Mouse (Mus musculus) midbrain, embryonic 16.5 days (tissue): ENCODE measurements around the gene Mfsd4a. TPM values are rescaled to one million over a fixed set of nuclear protein-coding genes. Genes with fewer than 3 reads are reported as not detected.

ENCODE experiments used
- ATAC-seq: fragments of 200-750 bp; cut with Nextera tagmentation; 2 replicates; pipeline ENCODE4 v1.8.0; 2017; ENCODE audit warnings: moderate TSS enrichment
- H3K27ac ChIP-seq: fragments of 300-500 bp; sonication (generic); 2 replicates; pipeline ENCODE4 v1.5.1; 2014; ENCODE audit warnings: mild to moderate bottlenecking, low read length, mixed read lengths
- H3K27me3 ChIP-seq: fragments of 300-500 bp; sonication (generic); 2 replicates; pipeline ENCODE4 v1.6.1; 2014; ENCODE audit warnings: low read depth, low read length, mixed read lengths; ENCODE audit not compliant: control insufficient read depth, insufficient read depth
- H3K36me3 ChIP-seq: fragments of 300-500 bp; sonication (generic); 2 replicates; pipeline ENCODE4 v1.6.1; 2014; ENCODE audit warnings: mild to moderate bottlenecking, low read length, moderate library complexity, mixed read lengths; ENCODE audit not compliant: control insufficient read depth, insufficient read depth
- H3K4me1 ChIP-seq: fragments of 300-500 bp; sonication (generic); 2 replicates; pipeline ENCODE4 v1.6.1; 2014; ENCODE audit warnings: mild to moderate bottlenecking, low read length, mixed read lengths; ENCODE audit not compliant: control insufficient read depth, insufficient read depth
- H3K4me2 ChIP-seq: fragments of 300-500 bp; sonication (generic); 2 replicates; pipeline ENCODE4 v1.6.1; 2014; ENCODE audit warnings: mild to moderate bottlenecking, low read length, mixed read lengths
- H3K4me3 ChIP-seq: fragments of 300-500 bp; sonication (generic); 2 replicates; pipeline ENCODE4 v1.5.1; 2014; ENCODE audit warnings: low read depth, mild to moderate bottlenecking, low read length, moderate library complexity, mixed read lengths
- H3K9ac ChIP-seq: fragments of 300-500 bp; sonication (generic); 2 replicates; pipeline ENCODE4 v1.6.1; 2014; ENCODE audit warnings: low read depth, low read length, mixed read lengths
- H3K9me3 ChIP-seq: fragments of 300-500 bp; sonication (generic); replicated peaks from 2 replicates; pipeline ENCODE4 v1.6.1; 2014; ENCODE audit warnings: mild to moderate bottlenecking, low read length, mixed read lengths; ENCODE audit not compliant: control insufficient read depth, poor library complexity, severe bottlenecking
- WGBS: fragments of 180-500 bp; shearing (Covaris S2); extraction: QIAGEN DNeasy Blood & Tissue Kit; methylation state at CpG from one replicate; pipeline ENCODE4 v1.1.7; 2014; 5-methylcytosine and 5-hydroxymethylcytosine counted together
- polyA plus RNA-seq: library from polyadenylated mRNA; unstranded; fragments of >200 nt; fragmentation: Nextera tagmentation; extraction: Ambion mirVana; gene quantifications from 2 replicates; pipeline ENCODE4 v1.2.1, GENCODE M21; 2015

The Mfsd4a gene
- polyA plus RNA-seq, 1 experiment from 2014 or later = 7.7 TPM

DNA sequence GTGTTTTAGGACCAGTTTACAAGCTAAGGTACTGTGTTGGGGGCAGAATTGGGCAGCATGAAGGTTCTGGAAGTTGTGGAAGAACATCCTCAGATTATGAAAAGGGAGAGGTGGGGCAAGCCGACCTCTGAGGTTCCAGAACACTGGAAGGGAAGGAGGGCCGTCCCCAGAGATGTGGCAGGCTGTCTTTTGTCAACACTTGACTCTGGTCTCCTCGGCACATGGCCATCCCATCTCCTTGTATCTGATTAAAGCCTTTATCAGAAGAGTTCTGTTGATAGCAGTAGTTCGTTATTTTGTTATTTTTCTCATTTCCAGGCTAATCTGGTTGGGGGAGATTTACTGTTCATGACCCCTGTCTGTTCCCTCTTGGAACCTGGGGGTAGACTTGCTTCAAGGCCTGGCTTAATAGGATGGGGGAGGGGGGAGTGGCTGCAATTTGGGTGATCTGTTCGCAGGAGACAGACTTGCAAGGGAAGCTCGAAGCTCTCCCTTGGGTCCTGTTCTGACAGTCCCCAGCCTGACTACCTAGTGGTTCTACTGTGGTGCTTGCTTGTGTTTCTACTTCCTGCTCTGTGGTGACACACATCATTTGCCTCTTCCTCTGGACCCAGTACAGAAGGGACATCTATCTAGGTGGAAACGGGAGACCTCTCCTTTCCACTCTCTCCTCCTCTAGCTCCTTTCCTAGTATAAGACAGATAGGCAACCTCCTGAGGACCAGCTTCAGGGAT, 7.7 kb downstream of the Mfsd4a start:
- Histone ChIP-seq H3K4me1 (no peaks in the 10 kb centered on the region), H3K9ac (no peak overlapping the region), H3K27ac (no peak overlapping the region), H3K36me3 (no peaks in the 10 kb centered on the region), H3K9me3 (no peaks in the 10 kb centered on the region), H3K4me3 (no peak overlapping the region), H3K4me2 (no peak overlapping the region), H3K27me3 (no peaks in the 10 kb centered on the region)
- no peak for ATAC-seq
- 66% methylated on average over 7 of the region's 7 CpGs for WGBS

DNA sequence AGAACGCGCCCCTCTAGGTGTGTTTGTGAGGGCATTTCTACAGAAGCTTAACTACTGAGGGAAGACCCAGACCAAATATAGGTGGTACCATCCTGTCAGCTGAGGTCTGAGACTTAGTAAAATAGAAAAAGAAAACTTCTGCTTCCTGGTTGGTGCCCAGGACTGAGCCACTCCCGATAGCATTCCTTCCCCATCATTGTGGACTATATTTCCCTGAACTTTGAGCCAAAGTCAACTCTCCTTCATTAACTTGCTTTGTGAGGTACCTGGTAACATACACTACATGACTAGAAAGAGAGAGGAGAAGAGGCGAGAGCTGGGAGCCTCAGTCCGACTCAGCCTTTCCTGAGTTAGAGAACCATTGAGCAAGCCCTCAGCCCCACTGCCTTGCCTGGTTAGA, 9.3 kb downstream of the Mfsd4a start:
- Histone ChIP-seq H3K9me3 (no peaks in the 10 kb centered on the region), H3K4me2 (no peak overlapping the region), H3K36me3 (no peaks in the 10 kb centered on the region), H3K4me1 (no peaks in the 10 kb centered on the region), H3K27me3 (no peaks in the 10 kb centered on the region), H3K27ac (no peak overlapping the region), H3K9ac (no peak overlapping the region), H3K4me3 (no peak overlapping the region)
- no peak for ATAC-seq
- WGBS = 90% methylated on average over 5 of the region's 5 CpGs

- H3K4me3 ChIP-seq = no peak overlapping the region
- no peak overlapping the region for H3K9ac ChIP-seq
- no peak for ATAC-seq
- H3K4me1 ChIP-seq = no peaks in the 10 kb centered on the region
- no peaks in the 10 kb centered on the region for H3K9me3 ChIP-seq
- no peak overlapping the region for H3K4me2 ChIP-seq
- no peaks in the 10 kb centered on the region for H3K36me3 ChIP-seq
- 88% methylated on average over 7 of the region's 7 CpGs for WGBS
- H3K27me3 ChIP-seq = no peaks in the 10 kb centered on the region
- no peak overlapping the region for H3K27ac ChIP-seq
Observed at GRCm38 (mm10) chr1:132055054-132055664, 12.7 kb downstream of the Mfsd4a start.

- no peaks in the 10 kb centered on the region for H3K9me3 ChIP-seq
- H3K27ac ChIP-seq = no peak overlapping the region
- 96% methylated on average over 3 of the region's 3 CpGs for WGBS
- no peak overlapping the region for H3K9ac ChIP-seq
- H3K4me1 ChIP-seq = no peaks in the 10 kb centered on the region
- no peaks in the 10 kb centered on the region for H3K27me3 ChIP-seq
- no peak for ATAC-seq
- no peak overlapping the region for H3K4me2 ChIP-seq
- no peaks in the 10 kb centered on the region for H3K36me3 ChIP-seq
- H3K4me3 ChIP-seq = no peak overlapping the region
Observed at GRCm38 (mm10) chr1:132054387-132054786, 13.5 kb downstream of the Mfsd4a start.

DNA sequence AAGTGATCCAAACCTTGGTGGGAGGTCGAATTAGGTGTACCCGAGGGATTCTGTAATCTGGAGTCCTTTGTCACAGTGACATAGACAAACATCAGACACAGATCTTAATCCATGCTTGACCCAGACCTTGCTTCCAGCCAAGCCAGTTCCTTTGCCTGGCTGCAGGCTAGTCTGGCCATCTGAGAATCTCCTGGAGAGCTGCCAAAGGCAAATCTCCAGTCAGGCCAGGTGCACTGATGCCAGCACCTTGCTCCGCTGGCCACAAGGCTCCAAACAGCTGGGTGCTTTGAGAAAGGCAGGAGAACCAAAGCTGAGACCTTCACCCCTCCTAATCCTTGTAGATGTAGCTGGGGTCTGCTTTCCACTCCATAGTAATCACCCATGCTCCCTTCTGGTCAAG, 16.1 kb downstream of the Mfsd4a start:
- ATAC-seq = no peak
- H3K4me2 ChIP-seq = no peak overlapping the region
- 82% methylated on average over 3 of the region's 3 CpGs for whole genome bisulfite sequencing
- H3K27ac ChIP-seq = no peak overlapping the region
- no peak overlapping the region for H3K4me3 ChIP-seq
- no peaks in the 10 kb centered on the region for H3K36me3 ChIP-seq
- H3K9ac ChIP-seq = no peak overlapping the region
- no peaks in the 10 kb centered on the region for H3K9me3 ChIP-seq
- no peaks in the 10 kb centered on the region for H3K27me3 ChIP-seq
- H3K4me1 ChIP-seq = no peaks in the 10 kb centered on the region

DNA sequence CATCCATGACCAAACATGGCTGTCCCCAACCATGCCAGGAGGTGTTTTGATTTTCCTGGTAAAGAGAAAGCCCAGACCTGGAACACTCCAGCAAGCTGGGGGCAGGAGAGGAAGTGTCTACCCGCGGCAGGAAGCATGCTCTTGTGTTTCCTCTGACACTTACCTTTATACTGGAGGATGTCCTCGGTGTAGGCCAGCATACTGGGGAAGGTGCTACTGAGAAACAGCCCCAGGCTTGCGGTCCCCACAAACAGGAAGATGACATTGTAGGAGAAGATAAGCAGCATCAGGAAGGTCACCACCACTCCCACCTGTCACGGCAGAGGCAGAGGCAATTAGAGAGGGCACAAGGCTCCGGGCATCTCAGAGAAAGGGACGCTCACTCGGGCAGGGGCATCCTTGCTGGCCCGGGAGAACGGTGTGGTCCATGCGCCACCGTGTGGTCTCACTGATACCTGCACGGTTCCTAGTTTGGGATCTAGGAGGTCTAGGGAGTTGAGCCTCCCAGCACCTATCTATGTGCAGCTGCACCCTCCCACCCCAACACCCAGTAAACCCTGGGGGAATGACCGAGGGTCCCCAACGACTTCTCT, 21.6 kb downstream of the Mfsd4a start:
- H3K4me3 ChIP-seq = no peak overlapping the region
- no peaks in the 10 kb centered on the region for H3K9me3 ChIP-seq
- H3K4me1 ChIP-seq = peaks cover 3% of the 10 kb centered on the region; the same call in 1 of the 2 replicates
- H3K36me3 ChIP-seq = no peaks in the 10 kb centered on the region
- H3K9ac ChIP-seq = peak overlapping the region; percentile 30; the same call in 1 of the 2 replicates
- peak; percentile 76 for ATAC-seq
- H3K4me2 ChIP-seq = no peak overlapping the region; the same call in 1 of the 2 replicates
- no peak overlapping the region for H3K27ac ChIP-seq
- 24% methylated on average over 15 of the region's 15 CpGs for WGBS
- H3K27me3 ChIP-seq = no peaks in the 10 kb centered on the region

GRCm38 (mm10) chr1:132043759-132044158, 24.1 kb downstream of the Mfsd4a start:
- ATAC-seq = no peak
- H3K9me3 ChIP-seq = no peaks in the 10 kb centered on the region
- H3K4me1 ChIP-seq = peaks cover 3% of the 10 kb centered on the region; the same call in 1 of the 2 replicates
- H3K27me3 ChIP-seq = no peaks in the 10 kb centered on the region
- H3K4me2 ChIP-seq = no peak overlapping the region
- no peaks in the 10 kb centered on the region for H3K36me3 ChIP-seq
- WGBS = 70% methylated on average over 4 of the region's 4 CpGs
- H3K9ac ChIP-seq = no peak overlapping the region
- no peak overlapping the region for H3K27ac ChIP-seq
- H3K4me3 ChIP-seq = no peak overlapping the region

DNA sequence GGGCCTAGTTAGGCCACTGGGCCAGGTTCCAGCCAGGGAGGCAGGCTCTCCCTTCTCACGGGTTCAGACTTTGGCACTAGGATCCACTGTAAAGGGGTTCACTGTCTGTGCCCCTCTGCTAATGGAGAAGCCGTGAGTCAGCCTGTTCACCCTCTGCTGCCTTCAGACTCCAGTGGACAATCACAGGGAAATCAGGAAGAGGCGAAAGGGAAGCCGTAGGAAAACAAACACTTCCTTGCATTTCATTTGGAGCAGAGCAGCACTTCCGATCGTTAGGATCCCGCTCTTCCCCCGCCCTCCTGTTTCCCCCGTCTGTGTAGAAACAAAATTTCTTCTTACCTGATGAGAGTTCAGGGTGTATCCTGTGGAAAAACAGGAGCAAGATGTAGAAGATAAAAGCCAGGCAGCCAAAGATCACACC, 27.7 kb downstream of the Mfsd4a start:
- no peak overlapping the region for H3K4me2 ChIP-seq
- no peak overlapping the region; the same call in 1 of the 2 replicates for H3K27ac ChIP-seq
- no peak overlapping the region for H3K9ac ChIP-seq
- no peaks in the 10 kb centered on the region for H3K4me1 ChIP-seq
- no peaks in the 10 kb centered on the region for H3K9me3 ChIP-seq
- ATAC-seq = no peak
- 68% methylated on average over 9 of the region's 9 CpGs for WGBS
- no peaks in the 10 kb centered on the region for H3K36me3 ChIP-seq
- no peak overlapping the region for H3K4me3 ChIP-seq
- no peaks in the 10 kb centered on the region for H3K27me3 ChIP-seq

GRCm38 (mm10) chr1:132038753-132039152, 29.1 kb downstream of the Mfsd4a start:
- Histone ChIP-seq H3K27me3 (no peaks in the 10 kb centered on the region), H3K9me3 (no peaks in the 10 kb centered on the region), H3K4me3 (no peak overlapping the region), H3K9ac (no peak overlapping the region), H3K4me2 (no peak overlapping the region), H3K27ac (no peak overlapping the region), H3K4me1 (no peaks in the 10 kb centered on the region), H3K36me3 (no peaks in the 10 kb centered on the region)
- ATAC-seq = no peak
- 86% methylated on average over 5 of the region's 5 CpGs for WGBS
